In genomic region chr5:35189113-35189797, GRCm38 (mm10) we compare ENCODE assay signal across 8 mouse cellular contexts.
DNase-seq lines count a peak whose midpoint lies in the region; ATAC-seq lines count a peak whose summit lies in the region.

No protein-coding gene starts in this region.

- 0 out of 2 replicates have a peak overlapping the region, but pooled peaks have one; percentile 6 for H3K27ac ChIP-seq in forebrain, embryonic 16.5 days (ENCODE audit: low read length)
- peak overlapping the region; percentile 88 for H3K27ac ChIP-seq in heart, embryonic 15.5 days
- no peak overlapping the region; the same call in 1 of the 2 replicates for H3K27ac ChIP-seq in lung, embryonic 16.5 days (ENCODE audit: low read length)

- no peak overlapping the region for H3K4me3 ChIP-seq in forebrain, embryonic 16.5 days (replicated peaks; ENCODE audit: low read length)
- H3K4me3 ChIP-seq in heart, embryonic 15.5 days = no peak overlapping the region
- H3K4me3 ChIP-seq in lung, embryonic 16.5 days (ENCODE audit: low read length) = no peak overlapping the region

- DNase-seq in urinary bladder, postnatal 14 days (ENCODE audit: low spot score) = peak; percentile 74
- DNase-seq in urinary bladder, adult 2 months (ENCODE audit: low spot score) = no peak
- DNase-seq in layer of hippocampus, adult 18-20 months (ENCODE audit: low spot score in 2 of 2) = peak; percentile 62 to 79
- peak; percentile 84 for DNase-seq in right cerebral cortex, postnatal 4 days
- DNase-seq in yolk sac, embryonic 10.5 days (ENCODE audit: low spot score) = no peak

- H3K9me3 ChIP-seq in forebrain, embryonic 16.5 days (ENCODE audit: control insufficient read depth, low read length) = no peaks in the 10 kb centered on the region
- no peaks in the 10 kb centered on the region for H3K9me3 ChIP-seq in heart, embryonic 15.5 days (replicated peaks)
- no peaks in the 10 kb centered on the region for H3K9me3 ChIP-seq in lung, embryonic 16.5 days (ENCODE audit: control insufficient read depth, low read length)

- 50% methylated on average over 12 of the region's 12 CpGs for WGBS in forebrain, embryonic 16.5 days
- WGBS in heart, embryonic 15.5 days = 44% methylated on average over 12 of the region's 12 CpGs
- WGBS in lung, embryonic 16.5 days = 41% methylated on average over 12 of the region's 12 CpGs

- no peaks in the 10 kb centered on the region for H3K27me3 ChIP-seq in forebrain, embryonic 16.5 days (replicated peaks; ENCODE audit: control insufficient read depth, insufficient read depth, low read length)
- H3K27me3 ChIP-seq in heart, embryonic 15.5 days = peaks cover 20% of the 10 kb centered on the region
- H3K27me3 ChIP-seq in lung, embryonic 16.5 days (ENCODE audit: control insufficient read depth, insufficient read depth, low read depth, low read length) = no peaks in the 10 kb centered on the region

- peak; percentile 93 for ATAC-seq in forebrain, embryonic 16.5 days
- peak; percentile 90 for ATAC-seq in heart, embryonic 15.5 days (replicated peaks; ENCODE audit: insufficient number of reproducible peaks, insufficient read depth, low FRiP score, low read depth)
- peak; percentile 93 for ATAC-seq in lung, embryonic 16.5 days (ENCODE audit: low read depth)

- H3K4me1 ChIP-seq in forebrain, embryonic 16.5 days (replicated peaks; ENCODE audit: control insufficient read depth, insufficient read depth, low read length) = peaks cover 9% of the 10 kb centered on the region
- peaks cover 36% of the 10 kb centered on the region for H3K4me1 ChIP-seq in heart, embryonic 15.5 days (replicated peaks)
- peaks cover 7% of the 10 kb centered on the region for H3K4me1 ChIP-seq in lung, embryonic 16.5 days (replicated peaks; ENCODE audit: control insufficient read depth, insufficient read depth, low read length)

- no peak overlapping the region for H3K4me2 ChIP-seq in forebrain, embryonic 16.5 days (ENCODE audit: low read length)
- H3K4me2 ChIP-seq in heart, embryonic 15.5 days = no peak overlapping the region
- H3K4me2 ChIP-seq in lung, embryonic 16.5 days (ENCODE audit: low read depth, low read length) = no peak overlapping the region

- no peak overlapping the region for H3K9ac ChIP-seq in forebrain, embryonic 16.5 days (replicated peaks; ENCODE audit: low read depth, low read length)
- H3K9ac ChIP-seq in heart, embryonic 15.5 days = no peak overlapping the region
- no peak overlapping the region for H3K9ac ChIP-seq in lung, embryonic 16.5 days (ENCODE audit: low read length)

- H3K36me3 ChIP-seq in forebrain, embryonic 16.5 days (ENCODE audit: control insufficient read depth, insufficient read depth) = no peaks in the 10 kb centered on the region
- H3K36me3 ChIP-seq in heart, embryonic 15.5 days = no peaks in the 10 kb centered on the region
- H3K36me3 ChIP-seq in lung, embryonic 16.5 days (ENCODE audit: control insufficient read depth, insufficient read depth, low read length) = no peaks in the 10 kb centered on the region

Comparison
In these comparisons a context has a peak if more than half of its experiments do, and no peak if none do; other contexts are left out.
1. DNase-seq: peak in urinary bladder, postnatal 14 days (single experiment), layer of hippocampus, adult 18-20 months (2 of 2) and right cerebral cortex, postnatal 4 days (single experiment); none in urinary bladder, adult 2 months (single experiment) and yolk sac, embryonic 10.5 days (single experiment).
2. Peak in every context shown above with its lines, with median percentiles within 50 percentile points of each other: ATAC-seq.